Mouse (Mus musculus) liver, embryonic 13.5 days (tissue): ENCODE measurements at regions not wholly inside any gene's neighbourhood (a gene's known extent, or its start where the extent isn't known, plus 50 kb on each side); places are given as distances from the start of the nearest gene placed in this dataset.

Source experiments
- ATAC-seq: fragments of 200-750 bp; cut with Nextera tagmentation; 2 replicates; pipeline ENCODE4 v1.8.0; 2017; ENCODE audit warnings: low read depth, mild to moderate bottlenecking, moderate number of reproducible peaks, moderate library complexity
- DNase-seq: peaks from one replicate; pipeline ENCODE4 v3.0.0; 2022
- H3K27ac ChIP-seq: fragments of 300-500 bp; sonication (generic); 2 replicates; pipeline ENCODE4 v1.5.1; 2015; ENCODE audit warnings: moderate library complexity, mild to moderate bottlenecking, inconsistent platforms
- H3K27me3 ChIP-seq: fragments of 300-500 bp; sonication (generic); 2 replicates; pipeline ENCODE4 v1.6.1; 2015; ENCODE audit warnings: mild to moderate bottlenecking, inconsistent platforms
- H3K36me3 ChIP-seq: fragments of 300-500 bp; sonication (generic); 2 replicates; pipeline ENCODE4 v1.6.1; 2015; ENCODE audit warnings: mild to moderate bottlenecking, inconsistent platforms
- H3K4me1 ChIP-seq: fragments of 300-500 bp; sonication (generic); replicated peaks from 2 replicates; pipeline ENCODE4 v1.6.1; 2015; ENCODE audit warnings: inconsistent platforms
- H3K4me2 ChIP-seq: fragments of 300-500 bp; sonication (generic); 2 replicates; pipeline ENCODE4 v1.6.1; 2015; ENCODE audit warnings: inconsistent platforms, mild to moderate bottlenecking, moderate library complexity
- H3K4me3 ChIP-seq: fragments of 300-500 bp; sonication (generic); replicated peaks from 2 replicates; pipeline ENCODE4 v1.5.1; 2015; ENCODE audit warnings: mild to moderate bottlenecking, inconsistent platforms
- H3K9ac ChIP-seq: fragments of 300-500 bp; sonication (generic); 2 replicates; pipeline ENCODE4 v1.6.1; 2015; ENCODE audit warnings: mild to moderate bottlenecking, inconsistent platforms
- H3K9me3 ChIP-seq: fragments of 300-500 bp; sonication (generic); replicated peaks from 2 replicates; pipeline ENCODE4 v1.6.1; 2016; ENCODE audit warnings: inconsistent platforms
- WGBS: fragments of 180-500 bp; shearing (Covaris S2); methylation state at CpG from one replicate; pipeline ENCODE4 v1.1.7; 2015; ENCODE audit not compliant: insufficient replicate concordance; 5-methylcytosine and 5-hydroxymethylcytosine counted together

GRCm38 (mm10) chr4:9014986-9015385 lies 776.1 kb upstream of the Car8 start:
- Histone ChIP-seq H3K9ac (no peak overlapping the region), H3K9me3 (no peaks in the 10 kb centered on the region), H3K27ac (no peak overlapping the region), H3K4me2 (no peak overlapping the region), H3K4me3 (no peak overlapping the region), H3K27me3 (no peaks in the 10 kb centered on the region), H3K36me3 (no peaks in the 10 kb centered on the region), H3K4me1 (no peaks in the 10 kb centered on the region; the same call in none of the 2 replicates)
- DNase-seq = no peak
- 64% methylated on average over 4 of the region's 4 CpGs for WGBS
- ATAC-seq = no peak

GRCm38 (mm10) chr4:9012787-9013186 lies 773.9 kb upstream of the Car8 start:
- no peak overlapping the region for H3K27ac ChIP-seq
- ATAC-seq (no peak), DNase-seq (no peak)
- H3K36me3 ChIP-seq = no peaks in the 10 kb centered on the region
- no peak overlapping the region for H3K9ac ChIP-seq
- no peaks in the 10 kb centered on the region for H3K27me3 ChIP-seq
- WGBS = 60% methylated on average over 9 of the region's 9 CpGs
- H3K4me2 ChIP-seq = no peak overlapping the region
- H3K4me1 ChIP-seq = no peaks in the 10 kb centered on the region; the same call in none of the 2 replicates
- H3K4me3 ChIP-seq = no peak overlapping the region
- no peaks in the 10 kb centered on the region for H3K9me3 ChIP-seq

- ATAC-seq = no peak
- Histone ChIP-seq H3K9ac (no peak overlapping the region), H3K9me3 (no peaks in the 10 kb centered on the region), H3K27me3 (no peaks in the 10 kb centered on the region), H3K27ac (no peak overlapping the region), H3K4me2 (no peak overlapping the region), H3K36me3 (no peaks in the 10 kb centered on the region), H3K4me3 (no peak overlapping the region), H3K4me1 (no peaks in the 10 kb centered on the region; the same call in none of the 2 replicates)
- WGBS = 54% methylated on average over 3 of the region's 3 CpGs
- no peak for DNase-seq
Measured at GRCm38 (mm10) chr4:9011952-9012351, 773.1 kb upstream of the Car8 start.

GRCm38 (mm10) chr4:9011129-9011518 lies 772.3 kb upstream of the Car8 start:
- ATAC-seq = no peak
- H3K36me3 ChIP-seq = no peaks in the 10 kb centered on the region
- H3K4me2 ChIP-seq = no peak overlapping the region

GRCm38 (mm10) chr4:9010381-9011128 lies 771.7 kb upstream of the Car8 start:
- H3K4me2 ChIP-seq = no peak overlapping the region
- H3K4me3 ChIP-seq = no peak overlapping the region
- no peaks in the 10 kb centered on the region for H3K9me3 ChIP-seq
- H3K36me3 ChIP-seq = no peaks in the 10 kb centered on the region
- H3K27me3 ChIP-seq = no peaks in the 10 kb centered on the region
- H3K9ac ChIP-seq = no peak overlapping the region
- H3K27ac ChIP-seq = no peak overlapping the region
- WGBS = 67% methylated on average over 17 of the region's 17 CpGs
- ATAC-seq = no peak
- no peaks in the 10 kb centered on the region; the same call in 1 of the 2 replicates for H3K4me1 ChIP-seq
- no peak for DNase-seq

More at GRCm38 (mm10) chr4:9011129-9011518, 772.3 kb upstream of the Car8 start:
- Histone ChIP-seq H3K27me3 (no peaks in the 10 kb centered on the region), H3K4me1 (no peaks in the 10 kb centered on the region; the same call in 1 of the 2 replicates), H3K27ac (no peak overlapping the region), H3K4me3 (no peak overlapping the region), H3K9me3 (no peaks in the 10 kb centered on the region), H3K9ac (no peak overlapping the region)
- WGBS = 55% methylated on average over 7 of the region's 7 CpGs
- no peak for DNase-seq

GRCm38 (mm10) chr4:9009656-9010055 lies 770.8 kb upstream of the Car8 start:
- H3K9ac ChIP-seq = no peak overlapping the region
- DNase-seq (no peak), ATAC-seq (no peak)
- H3K4me1 ChIP-seq = no peaks in the 10 kb centered on the region
- WGBS = 15% methylated on average over 4 of the region's 4 CpGs
- H3K36me3 ChIP-seq = no peaks in the 10 kb centered on the region
- no peak overlapping the region for H3K4me2 ChIP-seq
- H3K4me3 ChIP-seq = no peak overlapping the region
- H3K27ac ChIP-seq = no peak overlapping the region
- H3K27me3 ChIP-seq = no peaks in the 10 kb centered on the region
- no peaks in the 10 kb centered on the region for H3K9me3 ChIP-seq

GRCm38 (mm10) chr4:9005938-9006626 lies 767.2 kb upstream of the Car8 start:
- H3K4me2 ChIP-seq = no peak overlapping the region
- 48% methylated on average over 8 of the region's 8 CpGs for WGBS
- H3K4me3 ChIP-seq = no peak overlapping the region
- no peak overlapping the region for H3K27ac ChIP-seq
- H3K4me1 ChIP-seq = no peaks in the 10 kb centered on the region
- H3K36me3 ChIP-seq = no peaks in the 10 kb centered on the region
- no peak overlapping the region for H3K9ac ChIP-seq
- no peaks in the 10 kb centered on the region for H3K9me3 ChIP-seq
- no peaks in the 10 kb centered on the region for H3K27me3 ChIP-seq
- ATAC-seq = no peak
- no peak for DNase-seq

- no peak overlapping the region for H3K27ac ChIP-seq
- H3K9ac ChIP-seq = no peak overlapping the region
- no peak overlapping the region for H3K4me2 ChIP-seq
- H3K36me3 ChIP-seq = no peaks in the 10 kb centered on the region
- no peak overlapping the region for H3K4me3 ChIP-seq
- H3K9me3 ChIP-seq = no peaks in the 10 kb centered on the region
- H3K4me1 ChIP-seq = no peaks in the 10 kb centered on the region
- ATAC-seq = no peak
- DNase-seq = no peak
- no peaks in the 10 kb centered on the region for H3K27me3 ChIP-seq
- WGBS = 63% methylated on average over 1 of the region's 1 CpGs
Measured at GRCm38 (mm10) chr4:9003891-9004290, 765.0 kb upstream of the Car8 start.

GRCm38 (mm10) chr4:9002380-9002779 lies 763.5 kb upstream of the Car8 start:
- WGBS = 55% methylated on average over 6 of the region's 6 CpGs
- no peaks in the 10 kb centered on the region for H3K4me1 ChIP-seq
- H3K9me3 ChIP-seq = no peaks in the 10 kb centered on the region
- no peaks in the 10 kb centered on the region for H3K36me3 ChIP-seq
- no peak overlapping the region for H3K4me3 ChIP-seq
- no peak for ATAC-seq
- H3K27ac ChIP-seq = no peak overlapping the region
- H3K4me2 ChIP-seq = no peak overlapping the region
- H3K9ac ChIP-seq = no peak overlapping the region
- no peak for DNase-seq
- H3K27me3 ChIP-seq = no peaks in the 10 kb centered on the region

GRCm38 (mm10) chr4:8998606-8999005 lies 759.8 kb upstream of the Car8 start:
- ATAC-seq (no peak), DNase-seq (no peak)
- no peak overlapping the region for H3K27ac ChIP-seq
- no peak overlapping the region for H3K4me2 ChIP-seq
- H3K9me3 ChIP-seq = no peaks in the 10 kb centered on the region
- WGBS = 69% methylated on average over 4 of the region's 4 CpGs
- no peak overlapping the region for H3K9ac ChIP-seq
- H3K4me3 ChIP-seq = no peak overlapping the region
- H3K27me3 ChIP-seq = no peaks in the 10 kb centered on the region
- no peaks in the 10 kb centered on the region for H3K4me1 ChIP-seq
- no peaks in the 10 kb centered on the region for H3K36me3 ChIP-seq

GRCm38 (mm10) chr4:8992171-8992570 lies 753.3 kb upstream of the Car8 start:
- no peaks in the 10 kb centered on the region for H3K36me3 ChIP-seq
- H3K27ac ChIP-seq = no peak overlapping the region
- H3K9me3 ChIP-seq = no peaks in the 10 kb centered on the region
- 55% methylated on average over 1 of the region's 1 CpGs for WGBS
- H3K9ac ChIP-seq = no peak overlapping the region
- H3K4me3 ChIP-seq = no peak overlapping the region
- H3K27me3 ChIP-seq = no peaks in the 10 kb centered on the region
- peaks cover 7% of the 10 kb centered on the region; the same call in 1 of the 2 replicates for H3K4me1 ChIP-seq
- H3K4me2 ChIP-seq = no peak overlapping the region
- ATAC-seq (no peak), DNase-seq (no peak)

- Histone ChIP-seq H3K27me3 (no peaks in the 10 kb centered on the region), H3K9me3 (no peaks in the 10 kb centered on the region), H3K27ac (no peak overlapping the region), H3K4me1 (peaks cover 7% of the 10 kb centered on the region; the same call in 1 of the 2 replicates), H3K9ac (no peak overlapping the region), H3K4me3 (no peak overlapping the region), H3K36me3 (no peaks in the 10 kb centered on the region), H3K4me2 (no peak overlapping the region)
- 71% methylated on average over 5 of the region's 5 CpGs for WGBS
- no peak for DNase-seq
- ATAC-seq = no peak
Measured at GRCm38 (mm10) chr4:8990551-8990950, 751.7 kb upstream of the Car8 start.
